Mouse (Mus musculus): ENCODE data around the gene Dapk1.

- TF ChIP-seq MAX (IDR thresholded peaks at IDR 0.05; ENCODE audit: low read depth) (no peak), TCF12 (IDR thresholded peaks at IDR 0.05; ENCODE audit: insufficient read depth, poor library complexity, severe bottlenecking) (no peak), MYOG (IDR thresholded peaks at IDR 0.05; ENCODE audit: control insufficient read depth in 1 of 3, insufficient read depth in 1 of 3, insufficient read length in 2 of 3, low read depth in 2 of 3) (no peak), POLR2A (IDR thresholded peaks at IDR 0.05; ENCODE audit: insufficient read length, low read depth) (no peak), USF1 (IDR thresholded peaks at IDR 0.05; ENCODE audit: low read depth) (no peak), CEBPB (IDR thresholded peaks at IDR 0.05; ENCODE audit: insufficient read depth, poor library complexity, severe bottlenecking) (no peak)
Measured at GRCm38 (mm10) chr13:60678912-60679311, 77.2 kb downstream of the Dapk1 start.
